Mouse (Mus musculus) spleen, embryonic (tissue): ENCODE measurements around the gene Dpm3.

ENCODE experiments used
- CTCF ChIA-PET: fragments of 350-600 bp; sonication (Branson Sonifier 250); formaldehyde crosslinking; loops from one replicate; lab custom pipeline; 2022; lab: Charles Lee

Gene Dpm3

DNA sequence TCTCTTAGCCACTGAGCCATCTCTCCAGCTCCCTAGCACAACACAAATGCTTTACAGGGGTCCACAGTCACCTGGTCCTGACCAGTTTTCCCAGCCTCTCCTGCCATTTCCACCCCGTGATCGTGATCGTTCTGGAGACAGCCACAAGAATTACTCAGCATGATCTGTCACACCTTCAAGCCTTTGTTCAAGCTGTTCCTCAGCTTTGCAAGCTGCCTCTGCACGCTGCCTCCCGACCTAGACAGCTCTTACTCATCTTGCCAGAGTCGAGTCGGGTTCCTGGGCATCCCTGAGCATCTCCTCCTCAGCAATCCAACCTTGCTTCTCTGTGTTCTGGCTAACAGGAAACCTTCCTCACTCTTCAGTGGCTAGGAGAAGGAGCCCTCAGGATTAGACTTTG, at the start of gene Dpm3:
Gene Dpm3 (plus strand): TSS at position 283 of the 400 bp plus-strand sequence.
- CTCF ChIA-PET: no interaction called here

- CTCF ChIA-PET: no interaction called here
Observed at GRCm38 (mm10) chr3:89209731-89210130, 49.4 kb upstream of the Dpm3 start.

GRCm38 (mm10) chr3:89210162-89210561, 49.0 kb upstream of the Dpm3 start:
- CTCF ChIA-PET: no interaction called here

- CTCF ChIA-PET: no interaction called here
Observed at GRCm38 (mm10) chr3:89210731-89211130, 48.4 kb upstream of the Dpm3 start.

- CTCF ChIA-PET: interaction anchor here (0.7 to 0.9 kb wide), 2 partner anchors 31 to 1044 kb away, joined by 5 to 7 read pairs; no protein-coding TSS in a partner anchor
Observed at GRCm38 (mm10) chr3:89213803-89214530, 45.2 kb upstream of the Dpm3 start.

DNA sequence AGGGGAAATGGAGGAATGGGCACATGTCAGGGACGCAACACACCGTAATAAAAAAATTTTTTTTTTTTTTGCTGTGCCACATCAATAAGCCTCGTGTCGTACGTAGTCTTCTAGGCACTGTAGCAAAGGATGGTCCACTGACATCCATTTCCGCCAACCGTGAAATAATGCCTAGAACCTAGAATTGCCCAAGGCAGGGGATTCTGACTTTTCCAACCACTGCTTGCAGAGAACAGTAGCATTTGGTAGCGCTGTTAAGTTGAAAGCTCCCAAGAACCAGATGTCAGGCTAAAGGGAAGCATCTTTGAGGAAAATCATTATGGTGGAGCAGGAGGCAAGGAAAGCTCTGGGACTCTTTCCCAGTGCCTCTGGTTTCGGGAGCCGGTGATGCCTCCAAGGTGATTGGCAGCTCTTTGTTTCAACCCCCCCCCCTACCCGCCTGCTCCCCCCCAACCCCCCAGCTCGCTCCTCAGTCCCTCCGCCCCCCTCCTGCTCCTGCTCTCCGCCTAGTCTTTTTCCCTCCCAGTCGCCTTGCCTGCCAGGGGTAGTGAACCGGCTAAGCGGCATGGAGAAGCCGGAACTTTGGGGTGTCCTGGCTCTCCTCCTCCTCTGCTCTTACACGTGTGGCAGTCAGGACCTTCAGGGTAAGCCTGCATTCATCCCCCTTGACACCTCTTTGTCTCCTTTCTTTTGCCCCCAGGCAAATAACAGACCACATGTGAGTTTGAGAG, 44.3 kb upstream of the Dpm3 start, which contains the start of gene Thbs3:
Gene Thbs3 (plus strand): TSS at position 500 of the 731 bp plus-strand sequence.
- CTCF ChIA-PET: interaction anchor here (0.7 to 0.9 kb wide), 2 partner anchors 30 to 1045 kb away, joined by 5 to 7 read pairs; no protein-coding TSS in a partner anchor

DNA sequence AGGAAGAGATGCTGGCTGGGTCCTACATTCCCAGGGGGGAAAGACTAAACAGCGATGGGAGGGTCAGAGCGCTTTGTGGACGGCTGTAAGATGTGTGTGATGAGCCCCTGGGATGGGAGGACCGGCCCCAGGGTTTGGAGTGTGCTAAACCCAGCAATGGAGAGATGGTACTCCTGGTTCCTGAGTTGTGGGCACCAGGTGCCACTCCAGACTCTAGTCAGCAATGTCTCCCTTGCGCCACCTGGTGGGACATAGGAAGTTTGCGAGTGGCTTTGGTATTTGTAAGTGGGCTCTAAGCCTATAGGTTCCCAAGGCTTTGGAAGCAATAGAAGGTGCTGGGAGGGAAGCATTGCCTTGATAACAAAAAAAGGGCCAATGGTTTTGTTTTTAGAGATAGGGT, 43.3 kb upstream of the Dpm3 start:
- CTCF ChIA-PET: interaction anchor here (0.6 to 1.0 kb wide), 2 partner anchors 19 to 130 kb away, joined by 3 to 4 read pairs; no protein-coding TSS in a partner anchor

GRCm38 (mm10) chr3:89216407-89216806, 42.8 kb upstream of the Dpm3 start:
- CTCF ChIA-PET: interaction anchor here (0.7 to 1.0 kb wide), 2 partner anchors 19 to 36 kb away, joined by 3 to 4 read pairs; no protein-coding TSS in a partner anchor

- CTCF ChIA-PET: no interaction called here
Observed at GRCm38 (mm10) chr3:89218271-89218670, 40.9 kb upstream of the Dpm3 start.

GRCm38 (mm10) chr3:89219546-89219945, 39.6 kb upstream of the Dpm3 start:
- CTCF ChIA-PET: no interaction called here

DNA sequence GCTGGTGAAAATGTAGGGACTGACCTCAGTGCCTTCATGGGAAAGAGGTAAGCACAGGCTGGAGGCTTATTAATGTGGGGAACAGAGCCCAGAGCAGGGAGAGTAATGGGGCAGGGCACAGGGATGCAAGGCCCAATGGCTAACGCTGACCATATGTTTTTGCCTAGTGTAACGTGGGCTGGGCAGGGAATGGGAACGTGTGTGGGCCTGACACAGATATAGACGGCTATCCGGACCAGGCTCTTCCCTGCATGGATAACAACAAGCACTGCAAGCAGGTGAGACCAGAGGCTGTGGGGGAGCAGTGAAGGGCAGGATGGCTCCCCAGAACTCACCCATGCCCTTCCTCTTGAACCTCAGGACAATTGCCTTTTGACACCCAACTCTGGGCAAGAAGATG, 38.0 kb upstream of the Dpm3 start:
- CTCF ChIA-PET: no interaction called here

DNA sequence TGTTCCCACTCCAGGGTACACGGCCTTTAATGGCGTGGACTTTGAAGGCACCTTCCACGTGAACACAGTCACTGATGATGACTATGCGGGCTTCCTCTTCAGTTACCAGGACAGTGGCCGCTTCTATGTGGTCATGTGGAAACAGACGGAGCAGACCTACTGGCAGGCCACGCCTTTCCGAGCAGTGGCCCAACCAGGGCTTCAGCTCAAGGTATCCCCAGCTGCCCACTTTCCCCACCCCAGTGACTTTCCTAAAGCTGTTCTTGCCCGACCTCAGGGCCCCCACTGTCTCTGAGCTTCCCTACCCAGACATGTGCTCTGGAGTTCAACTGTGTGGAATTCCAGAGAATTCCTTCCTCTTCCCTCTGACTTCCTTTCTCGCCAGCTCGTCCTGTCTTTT, 34.4 kb upstream of the Dpm3 start:
- CTCF ChIA-PET: no interaction called here

- CTCF ChIA-PET: no interaction called here
Observed at GRCm38 (mm10) chr3:89225321-89225815, 33.8 kb upstream of the Dpm3 start.

DNA sequence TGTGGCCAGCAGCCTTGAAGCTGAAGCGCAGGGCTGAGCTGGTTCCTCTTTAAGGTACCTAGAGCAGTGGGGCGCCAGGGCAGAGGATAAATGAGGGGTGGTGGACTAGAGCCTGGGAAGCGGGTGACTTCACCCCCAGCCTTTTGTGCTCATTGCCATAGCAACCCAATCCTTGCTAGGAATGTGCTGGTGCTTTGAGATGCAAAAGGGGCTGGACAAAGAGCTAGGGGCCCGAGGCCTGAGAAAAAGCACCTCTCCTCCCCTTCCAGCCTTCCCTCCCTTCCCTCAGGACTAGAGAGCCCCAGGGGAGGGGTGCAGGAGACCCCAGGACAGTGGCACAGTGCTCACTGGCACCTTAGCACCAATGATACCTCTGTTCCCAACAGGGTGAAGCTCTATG, 33.2 kb upstream of the Dpm3 start:
- CTCF ChIA-PET: interaction anchor here (0.6 kb wide), 1 partner anchor 1122 kb away, joined by 7 read pairs; no protein-coding TSS in a partner anchor

DNA sequence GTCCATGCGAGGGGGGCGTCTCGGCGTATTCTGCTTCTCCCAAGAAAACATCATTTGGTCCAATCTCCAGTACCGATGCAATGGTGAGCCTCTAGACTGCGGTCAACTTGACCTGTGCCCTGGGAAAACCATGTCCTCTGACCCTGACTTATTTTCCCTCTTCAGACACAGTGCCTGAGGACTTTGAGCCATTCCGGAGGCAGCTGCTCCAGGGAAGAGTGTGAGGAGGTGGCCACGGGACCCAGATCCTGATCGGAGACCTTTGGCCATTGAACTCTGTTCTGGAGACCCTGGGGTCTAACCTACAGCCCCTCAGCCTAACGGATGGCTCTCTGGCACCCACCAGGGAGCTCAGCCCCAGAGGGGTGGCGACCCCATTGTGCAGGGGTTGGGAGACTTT, 32.8 kb upstream of the Dpm3 start:
- CTCF ChIA-PET: interaction anchor here (0.6 kb wide), 1 partner anchor 1121 kb away, joined by 7 read pairs; no protein-coding TSS in a partner anchor

GRCm38 (mm10) chr3:89226900-89227299, 32.3 kb upstream of the Dpm3 start, which contains the start of gene Mtx1:
Gene Mtx1 (minus strand): TSS chr3:89227088.
- CTCF ChIA-PET: no interaction called here

DNA sequence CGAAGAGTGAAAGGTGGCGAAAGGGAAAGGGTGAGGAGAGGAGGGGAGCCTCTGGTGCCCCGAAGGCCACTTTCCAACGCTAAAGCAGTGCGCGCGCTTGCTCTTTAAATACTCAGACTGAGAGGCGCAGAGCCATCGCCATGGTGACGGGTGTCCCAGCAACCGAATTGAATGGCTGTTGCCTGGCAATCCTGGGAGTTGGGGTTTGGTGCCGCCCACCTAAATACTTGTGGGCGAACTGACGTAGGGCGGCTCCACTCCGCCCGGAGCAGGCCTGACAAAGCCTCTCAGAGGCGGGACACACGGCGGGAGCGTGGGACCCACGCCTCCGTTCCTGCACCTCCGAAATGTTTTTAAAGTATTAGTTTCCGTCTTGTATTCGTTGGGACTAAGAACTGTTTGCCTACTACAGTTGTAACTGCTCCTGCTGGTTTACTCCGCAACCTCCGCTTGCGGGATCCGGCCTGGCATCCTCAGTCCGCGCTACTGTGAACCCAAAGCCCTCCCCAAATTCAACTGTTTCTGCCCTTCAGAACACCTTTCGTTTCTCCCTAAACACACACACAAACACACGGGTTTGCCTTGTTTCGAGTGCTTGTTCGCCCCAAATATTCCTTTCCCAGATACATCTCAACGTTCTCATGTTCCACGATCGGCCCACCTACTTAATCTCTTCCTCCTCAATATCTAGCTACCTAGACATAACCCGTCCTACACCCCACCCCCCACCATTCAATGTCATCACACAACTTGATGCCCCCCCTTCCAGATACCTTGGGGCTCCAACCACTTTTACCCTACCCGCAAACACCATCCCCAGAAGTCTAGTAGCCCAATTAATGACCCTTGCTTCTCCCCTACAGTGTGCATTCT, 31.6 kb upstream of the Dpm3 start:
- CTCF ChIA-PET: no interaction called here

DNA sequence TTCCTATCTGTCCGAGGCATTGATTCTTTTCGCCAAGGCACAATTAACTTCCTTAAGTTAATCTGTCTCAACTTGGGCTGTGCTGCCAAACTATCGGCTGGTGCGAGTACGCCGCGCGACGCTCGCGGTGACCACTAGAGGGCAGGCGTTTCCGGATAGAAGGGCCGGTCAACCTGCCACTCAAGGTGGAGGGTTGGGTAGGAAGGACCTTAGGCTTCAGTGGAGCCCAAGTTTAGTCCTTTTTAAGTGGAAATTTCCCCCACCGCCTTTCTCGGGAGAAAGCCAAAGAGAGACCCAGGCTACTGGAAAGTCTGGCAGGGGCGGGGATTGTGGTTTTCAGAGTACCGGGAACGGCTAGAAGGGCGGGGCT, 31.0 kb upstream of the Dpm3 start:
- CTCF ChIA-PET: no interaction called here

DNA sequence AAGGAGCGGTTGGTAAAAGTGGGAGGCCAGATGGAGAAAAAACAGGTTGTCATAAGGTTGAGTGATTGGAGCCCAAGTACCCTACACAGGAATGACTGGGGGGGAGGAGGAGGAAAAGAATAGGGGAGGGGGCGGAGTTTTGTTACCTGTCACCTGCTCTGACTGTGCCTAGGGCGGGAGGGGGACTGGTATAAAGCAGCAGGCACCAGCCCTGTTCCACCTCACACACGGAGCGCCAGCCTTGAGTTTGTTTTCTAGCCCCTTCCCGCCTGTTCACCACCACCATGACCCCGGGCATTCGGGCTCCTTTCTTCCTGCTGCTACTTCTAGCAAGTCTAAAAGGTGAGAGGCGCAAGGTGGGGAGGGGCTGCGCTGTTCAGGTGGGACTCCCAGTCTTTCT, 30.3 kb upstream of the Dpm3 start, which contains the start of gene Muc1:
Gene Muc1 (plus strand): TSS at position 222 of the 400 bp plus-strand sequence.
- CTCF ChIA-PET: no interaction called here

DNA sequence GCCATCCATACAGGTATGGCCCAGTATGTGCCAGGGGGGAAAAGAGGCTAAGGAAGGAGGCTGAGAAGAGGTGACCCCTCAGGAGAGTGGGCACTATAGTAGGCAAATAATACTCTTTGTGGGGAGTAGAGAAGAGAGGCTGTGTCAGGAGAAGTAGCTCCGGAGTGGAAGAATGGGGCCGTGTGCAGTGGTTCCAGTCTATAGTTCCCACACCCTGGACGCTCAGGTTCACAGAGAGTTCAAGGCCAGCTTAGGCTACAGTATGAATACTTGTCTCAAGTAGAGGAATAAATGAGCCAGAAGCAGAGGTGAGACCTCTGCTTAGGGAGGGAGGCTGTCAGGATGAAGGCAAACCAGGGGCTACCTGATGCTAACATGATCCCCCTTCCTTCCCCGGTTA, 29.9 kb upstream of the Dpm3 start:
- CTCF ChIA-PET: no interaction called here

- CTCF ChIA-PET: interaction anchor here (1.8 kb wide), 1 partner anchor 13 kb away, joined by 5 read pairs; no protein-coding TSS in a partner anchor
Observed at GRCm38 (mm10) chr3:89230561-89230960, 28.6 kb upstream of the Dpm3 start.
